In genomic region chr5:143076603-143077143, GRCm38 (mm10) we compare ENCODE assay signal across 15 mouse cellular contexts.
"Had no signal": no experiment of that assay in that cellular context is flagged by ENCODE, and none has a peak within 500 bp of the region (broad histone marks: within the 10 kb centered on the region; RNA-seq: fewer than 3 reads in every experiment).

No protein-coding gene starts in this region.

- DNase-seq: kidney, adult 11 months; kidney, adult 9 months; kidney, postnatal 4 days; lung, embryonic 14.5 days; lung, postnatal 10 days; lung, postnatal 4 days; midbrain, embryonic 14.5 days; right cerebral cortex, adult 18-20 months; right cerebral cortex, postnatal 25 days had no signal

- H3K4me1 ChIP-seq: limb, embryonic 15.5 days; neural tube, embryonic 15.5 days had no signal

- H3K9ac ChIP-seq: limb, embryonic 15.5 days; lung, embryonic 14.5 days; neural tube, embryonic 15.5 days had no signal

- H3K4me2 ChIP-seq: limb, embryonic 15.5 days; lung, embryonic 14.5 days; neural tube, embryonic 15.5 days had no signal

- H3K9me3 ChIP-seq: limb, embryonic 15.5 days; megakaryocyte, embryonic 14.5 days; neural tube, embryonic 15.5 days had no signal

- H3K27me3 ChIP-seq: limb, embryonic 15.5 days; megakaryocyte, embryonic 14.5 days; neural tube, embryonic 15.5 days had no signal

- H3K27ac ChIP-seq: kidney, postnatal 0 days; limb, embryonic 15.5 days; neural tube, embryonic 15.5 days; stomach, postnatal 0 days had no signal

- H3K4me3 ChIP-seq: limb, embryonic 15.5 days; megakaryocyte, embryonic 14.5 days; myocyte; neural tube, embryonic 15.5 days had no signal
